Mouse (Mus musculus) G1E (cell line): ENCODE data around the gene Cyp2j13. TPM values are rescaled to one million over a fixed set of nuclear protein-coding genes. Genes with fewer than 3 reads are reported as not detected.
"Not testable (repeated sequence)": the region's sequence is repeated elsewhere in the genome, so short reads cannot be mapped to it uniquely, and the experiment has no call there.

ENCODE experiments used
- ATAC-seq: 2 replicates; pipeline ENCODE4 v1.8.0; 2016; ENCODE audit warnings: mild to moderate bottlenecking; ENCODE audit not compliant: insufficient number of reproducible peaks, poor library complexity, low FRiP score, severe bottlenecking; ENCODE audit errors: extremely low read depth
- DNase-seq: peaks from one replicate; pipeline ENCODE4 v3.0.0; 2012; ENCODE audit warnings: low spot score
- H3K27me3 ChIP-seq: 2 replicates; pipeline ENCODE4 v1.6.1; 2012; ENCODE audit warnings: mild to moderate bottlenecking, low read length, inconsistent platforms; ENCODE audit not compliant: insufficient read depth
- H3K36me3 ChIP-seq: replicated peaks from 2 replicates; pipeline ENCODE3; 2012; ENCODE audit warnings: mild to moderate bottlenecking, inconsistent platforms
- H3K4me1 ChIP-seq: 2 replicates; pipeline ENCODE4 v1.6.1; 2012; ENCODE audit warnings: low read depth, low read length, inconsistent platforms, mixed read lengths; ENCODE audit not compliant: insufficient read depth
- H3K4me3 ChIP-seq: 2 replicates; pipeline ENCODE4 v1.5.1; 2012; ENCODE audit warnings: low read depth, mild to moderate bottlenecking, inconsistent platforms, low read length, moderate library complexity, mixed read lengths
- H3K9me3 ChIP-seq: replicated peaks from 2 replicates; pipeline ENCODE4 v1.6.1; 2012; ENCODE audit warnings: inconsistent platforms
- CTCF ChIP-seq: IDR thresholded peaks from 2 replicates; pipeline ENCODE4 v1.5.1; 2012; ENCODE audit warnings: low read depth, low read length, inconsistent platforms, mixed read lengths
- GATA1 ChIP-seq: IDR thresholded peaks from 2 replicates; pipeline ENCODE4 v1.6.1; 2012; ENCODE audit warnings: borderline replicate concordance, low read length, inconsistent platforms, mixed read lengths
- GATA2 ChIP-seq: IDR thresholded peaks from 2 replicates; pipeline ENCODE4 v1.6.1; 2012; ENCODE audit warnings: low read depth, low read length, inconsistent platforms, borderline replicate concordance
- POLR2AphosphoS5 ChIP-seq: IDR thresholded peaks from 2 replicates; pipeline ENCODE4 v1.6.1; 2012; ENCODE audit warnings: low read depth, low read length, inconsistent platforms; ENCODE audit not compliant: insufficient replicate concordance
- TAL1 ChIP-seq: conservative IDR thresholded peaks from 2 replicates; pipeline ENCODE4 v1.6.1; 2012; ENCODE audit warnings: low read depth, low read length, inconsistent platforms, mixed read lengths
- polyA plus RNA-seq: library from polyadenylated mRNA; stranded (reverse); fragments of >175 nt; gene quantifications from 2 replicates; pipeline ENCODE4 v1.2.3, GENCODE M21; 2012
- total RNA-seq, 2 experiments: library from RNA; stranded (forward) in 1 of 2; stranded (reverse) in 1 of 2; fragments of 200-1000 nt in 1 of 2; fragments of >200 nt in 1 of 2; fragmentation: Nextera tagmentation in 1 of 2; gene quantifications; 2 replicates each; pipeline ENCODE4 v1.2.3; 2014 to 2017

Gene Cyp2j13
- total RNA-seq (2014; fragmentation: Nextera tagmentation), result not detected in 2 replicates
- total RNA-seq (2017), result 0.05 and 0.12 TPM in 2 replicates
- polyA plus RNA-seq, result not detected in 2 replicates

GRCm38 (mm10) chr4:96077261-96078125, at the start of gene Cyp2j13:
TSS of gene Cyp2j13 (minus strand) at chr4:96077546.
- Histone ChIP-seq H3K4me1 (no peaks in the 10 kb centered on the region), H3K36me3 (no peaks in the 10 kb centered on the region), H3K9me3 (peaks cover 7% of the 10 kb centered on the region), H3K27me3 (no peaks in the 10 kb centered on the region), H3K4me3 (no peak within 1 kb of the TSS)
- DNase-seq (no peak), ATAC-seq (no peak)
- TF ChIP-seq TAL1 (no peak), GATA1 (no peak), CTCF (no peak), GATA2 (no peak), POLR2AphosphoS5 (no peak)

GRCm38 (mm10) chr4:96096841-96097240, 19.5 kb upstream of the Cyp2j13 start:
- Histone ChIP-seq H3K4me1 (no peaks in the 10 kb centered on the region), H3K4me3 (no peak overlapping the region), H3K9me3 (0 out of 2 replicates have a peak, but pooled peaks cover 2% of the 10 kb centered on the region), H3K36me3 (no peaks in the 10 kb centered on the region), H3K27me3 (no peaks in the 10 kb centered on the region)
- TF ChIP-seq CTCF, result no peak
- no peak for TF ChIP-seq TAL1
- no peak for TF ChIP-seq GATA1
- no peak for TF ChIP-seq GATA2
- TF ChIP-seq POLR2AphosphoS5, result no peak
- DNase-seq (no peak), ATAC-seq (no peak)

- TF ChIP-seq CTCF (no peak), TAL1 (no peak), POLR2AphosphoS5 (no peak), GATA1 (no peak), GATA2 (no peak)
- no peaks in the 10 kb centered on the region for H3K9me3 ChIP-seq
- DNase-seq, result no peak
- H3K36me3 ChIP-seq, result no peaks in the 10 kb centered on the region
- ATAC-seq, result no peak
- H3K27me3 ChIP-seq, result no peaks in the 10 kb centered on the region
- no peaks in the 10 kb centered on the region for H3K4me1 ChIP-seq
- no peak overlapping the region for H3K4me3 ChIP-seq
Measured at GRCm38 (mm10) chr4:96091869-96092268, 14.5 kb upstream of the Cyp2j13 start.

DNA sequence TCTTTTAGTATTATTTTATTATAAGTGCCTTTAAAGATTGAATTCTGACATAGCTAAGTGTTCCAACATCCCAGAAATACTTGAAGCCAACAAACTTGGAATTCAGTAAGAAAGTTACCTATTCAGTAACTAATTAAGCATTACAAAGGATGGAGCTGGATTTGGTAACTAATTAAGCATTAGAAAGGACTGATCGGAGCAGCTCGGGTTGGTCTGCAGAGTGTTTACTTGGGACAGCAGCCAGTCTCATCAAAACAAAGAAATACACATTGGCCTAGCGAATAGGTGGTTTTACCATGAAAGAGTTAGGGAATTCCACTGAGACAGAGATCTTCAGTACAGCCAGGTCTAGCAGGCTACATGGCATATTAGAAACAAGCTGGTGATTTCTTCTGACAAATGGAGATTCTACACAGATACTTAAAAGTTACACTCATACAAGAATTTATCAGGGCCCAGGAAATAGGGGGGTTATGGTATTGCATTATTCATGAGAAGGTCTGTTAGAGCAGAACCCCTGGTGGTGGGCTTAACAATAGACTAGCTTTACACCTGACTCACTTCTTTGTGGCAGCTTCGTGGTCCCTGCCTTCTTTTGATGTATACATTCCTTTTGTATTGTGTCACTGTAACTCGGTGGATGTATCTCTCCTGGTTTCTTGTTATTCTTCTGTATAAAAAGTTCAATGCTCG, 12.2 kb upstream of the Cyp2j13 start:
- H3K9me3 ChIP-seq, H3K4me3 ChIP-seq, H3K36me3 ChIP-seq, ATAC-seq, H3K27me3 ChIP-seq, DNase-seq, H3K4me1 ChIP-seq: not testable (repeated sequence)

DNA sequence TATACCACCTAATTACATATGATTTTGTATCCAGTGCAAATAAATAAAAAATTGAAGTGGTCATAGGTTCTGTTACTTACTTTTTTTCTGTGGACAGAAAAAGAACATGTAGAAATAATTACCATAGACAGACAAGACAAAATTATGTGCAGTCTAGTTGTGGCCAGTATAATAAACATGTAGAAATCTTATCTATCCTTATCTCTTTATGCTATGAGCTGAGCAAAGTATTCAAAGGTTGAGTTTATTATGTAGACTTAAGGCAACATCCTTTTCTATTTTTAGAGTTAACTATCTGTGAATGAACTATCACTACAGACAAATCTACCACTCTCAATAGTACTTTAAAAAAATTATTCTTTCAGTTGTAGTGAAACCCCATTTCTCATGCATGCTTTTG, 962 bp upstream of the Cyp2j13 start:
- peaks cover 7% of the 10 kb centered on the region for H3K9me3 ChIP-seq
- no peak for TF ChIP-seq POLR2AphosphoS5
- no peak for TF ChIP-seq CTCF
- TF ChIP-seq GATA1, result no peak
- no peak for TF ChIP-seq TAL1
- no peak for TF ChIP-seq GATA2
- no peak for ATAC-seq

DNA sequence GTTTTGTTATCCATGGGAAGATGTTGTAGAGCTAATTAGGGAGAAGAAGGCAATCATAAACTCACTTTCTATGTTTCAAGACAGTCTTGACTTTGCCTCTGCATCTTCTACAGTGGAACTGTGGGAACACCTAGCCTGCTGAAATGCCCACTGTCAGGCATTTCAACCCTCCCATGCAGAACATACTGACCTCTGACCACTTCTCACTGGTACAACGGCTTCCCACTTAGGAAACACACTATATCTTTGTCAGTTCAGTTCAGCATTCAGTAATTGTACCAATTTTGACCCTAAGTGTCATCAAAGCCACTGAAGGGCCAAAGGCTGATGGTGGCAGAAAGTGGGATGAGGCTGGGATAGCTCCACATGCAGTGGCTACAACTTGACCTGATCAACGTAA, 15.3 kb downstream of the Cyp2j13 start:
- TF ChIP-seq CTCF (no peak), TAL1 (no peak), GATA1 (no peak), POLR2AphosphoS5 (no peak), GATA2 (no peak)
- Histone ChIP-seq H3K4me1 (no peaks in the 10 kb centered on the region), H3K9me3 (peaks cover 10% of the 10 kb centered on the region), H3K4me3 (no peak overlapping the region), H3K27me3 (no peaks in the 10 kb centered on the region), H3K36me3 (no peaks in the 10 kb centered on the region)
- no peak for DNase-seq
- no peak for ATAC-seq

More for the DNA sequence above, 962 bp upstream of the Cyp2j13 start:
- H3K27me3 ChIP-seq, result no peaks in the 10 kb centered on the region
- H3K4me1 ChIP-seq, result no peaks in the 10 kb centered on the region
- no peak for DNase-seq
- no peak overlapping the region for H3K4me3 ChIP-seq
- no peaks in the 10 kb centered on the region for H3K36me3 ChIP-seq
